Mouse (Mus musculus): ENCODE data around the gene Pla2g2e. TPM values are rescaled to one million over a fixed set of nuclear protein-coding genes. Genes with fewer than 3 reads are reported as not detected.
A peak's percentile ranks its signal among the peaks of the same experiment; 100 is the strongest.

Gene Pla2g2e
- not detected in 2 replicates for polyA plus RNA-seq (2015; fragmentation: Nextera tagmentation; extraction: Ambion mirVana)

- H3K9ac ChIP-seq: no peak within 1 kb of the TSS
- no peak within 1 kb of the TSS for H3K4me2 ChIP-seq (replicated peaks)
- ATAC-seq: peak; percentile 74
- no peaks in the 10 kb centered on the region for H3K9me3 ChIP-seq
- no peaks in the 10 kb centered on the region for H3K36me3 ChIP-seq
- H3K27me3 ChIP-seq (replicated peaks): no peaks in the 10 kb centered on the region
- H3K4me1 ChIP-seq (replicated peaks): 0 out of 2 replicates have a peak, but pooled peaks cover 6% of the 10 kb centered on the region
- no peak within 1 kb of the TSS for H3K4me3 ChIP-seq (replicated peaks)
- H3K27ac ChIP-seq: no peak within 1 kb of the TSS
- WGBS: 60% methylated on average over 4 of the region's 4 CpGs
These were observed at the start of gene Pla2g2e for GRCm38 (mm10) chr4:138877731-138878130. Gene Pla2g2e, plus strand, starts transcription at chr4:138877942.

- 0 out of 2 replicates have a peak, but pooled peaks cover 3% of the 10 kb centered on the region for H3K4me1 ChIP-seq (replicated peaks)
- H3K4me3 ChIP-seq (replicated peaks): no peak overlapping the region
- no peaks in the 10 kb centered on the region for H3K36me3 ChIP-seq
- peaks cover 4% of the 10 kb centered on the region; the same call in 1 of the 2 replicates for H3K9me3 ChIP-seq
- H3K9ac ChIP-seq: no peak overlapping the region
- no peak for ATAC-seq
- H3K4me2 ChIP-seq (replicated peaks): no peak overlapping the region
- no peaks in the 10 kb centered on the region for H3K27me3 ChIP-seq (replicated peaks)
- no peak overlapping the region for H3K27ac ChIP-seq
- WGBS: 79% methylated on average over 6 of the region's 6 CpGs
These were observed 37.9 kb upstream of the Pla2g2e start for GRCm38 (mm10) chr4:138839806-138840205.

GRCm38 (mm10) chr4:138840726-138841125 lies 37.0 kb upstream of the Pla2g2e start:
- H3K27me3 ChIP-seq (replicated peaks): no peaks in the 10 kb centered on the region
- H3K4me1 ChIP-seq (replicated peaks): no peaks in the 10 kb centered on the region
- H3K4me3 ChIP-seq (replicated peaks): no peak overlapping the region
- no peak overlapping the region for H3K9ac ChIP-seq
- WGBS: 87% methylated on average over 8 of the region's 8 CpGs
- H3K9me3 ChIP-seq: peaks cover 4% of the 10 kb centered on the region; the same call in 1 of the 2 replicates
- H3K4me2 ChIP-seq (replicated peaks): no peak overlapping the region
- no peaks in the 10 kb centered on the region for H3K36me3 ChIP-seq
- no peak for ATAC-seq
- no peak overlapping the region for H3K27ac ChIP-seq

GRCm38 (mm10) chr4:138841386-138841785 lies 36.4 kb upstream of the Pla2g2e start:
- ATAC-seq: no peak
- H3K27ac ChIP-seq: no peak overlapping the region
- no peaks in the 10 kb centered on the region for H3K27me3 ChIP-seq (replicated peaks)
- H3K4me2 ChIP-seq (replicated peaks): no peak overlapping the region
- H3K4me3 ChIP-seq (replicated peaks): no peak overlapping the region
- no peaks in the 10 kb centered on the region for H3K4me1 ChIP-seq (replicated peaks)
- peaks cover 4% of the 10 kb centered on the region; the same call in 1 of the 2 replicates for H3K9me3 ChIP-seq
- no peak overlapping the region for H3K9ac ChIP-seq
- H3K36me3 ChIP-seq: no peaks in the 10 kb centered on the region
- WGBS: 64% methylated on average over 7 of the region's 7 CpGs

GRCm38 (mm10) chr4:138851463-138851862 lies 26.3 kb upstream of the Pla2g2e start:
- peak; percentile 49; the same call in 1 of the 2 replicates for ATAC-seq
- Histone ChIP-seq H3K4me1 (replicated peaks) (no peaks in the 10 kb centered on the region), H3K27ac (no peak overlapping the region), H3K27me3 (replicated peaks) (no peaks in the 10 kb centered on the region), H3K9ac (no peak overlapping the region), H3K36me3 (no peaks in the 10 kb centered on the region), H3K4me2 (replicated peaks) (no peak overlapping the region), H3K4me3 (replicated peaks) (no peak overlapping the region), H3K9me3 (no peaks in the 10 kb centered on the region)
- 5% methylated on average over 4 of the region's 4 CpGs for WGBS

GRCm38 (mm10) chr4:138852961-138853360 lies 24.8 kb upstream of the Pla2g2e start:
- Histone ChIP-seq H3K4me3 (replicated peaks) (no peak overlapping the region), H3K4me1 (replicated peaks) (no peaks in the 10 kb centered on the region), H3K27me3 (replicated peaks) (no peaks in the 10 kb centered on the region), H3K9ac (no peak overlapping the region), H3K4me2 (replicated peaks) (no peak overlapping the region), H3K36me3 (no peaks in the 10 kb centered on the region), H3K27ac (no peak overlapping the region), H3K9me3 (no peaks in the 10 kb centered on the region)
- ATAC-seq: no peak
- 64% methylated on average over 6 of the region's 6 CpGs for WGBS

GRCm38 (mm10) chr4:138855092-138855632 lies 22.6 kb upstream of the Pla2g2e start:
- H3K36me3 ChIP-seq: no peaks in the 10 kb centered on the region
- no peaks in the 10 kb centered on the region for H3K27me3 ChIP-seq (replicated peaks)
- no peak overlapping the region for H3K4me2 ChIP-seq (replicated peaks)
- H3K4me1 ChIP-seq (replicated peaks): no peaks in the 10 kb centered on the region
- no peak for ATAC-seq
- no peak overlapping the region for H3K4me3 ChIP-seq (replicated peaks)
- WGBS: 88% methylated on average over 9 of the region's 9 CpGs
- no peak overlapping the region for H3K27ac ChIP-seq
- no peak overlapping the region for H3K9ac ChIP-seq
- H3K9me3 ChIP-seq: no peaks in the 10 kb centered on the region

- H3K9ac ChIP-seq: no peak overlapping the region
- H3K4me2 ChIP-seq (replicated peaks): no peak overlapping the region
- no peaks in the 10 kb centered on the region for H3K36me3 ChIP-seq
- 31% methylated on average over 7 of the region's 7 CpGs for WGBS
- no peaks in the 10 kb centered on the region for H3K4me1 ChIP-seq (replicated peaks)
- peak; percentile 49; the same call in 1 of the 2 replicates for ATAC-seq
- no peaks in the 10 kb centered on the region for H3K9me3 ChIP-seq
- no peak overlapping the region for H3K4me3 ChIP-seq (replicated peaks)
- no peaks in the 10 kb centered on the region for H3K27me3 ChIP-seq (replicated peaks)
- H3K27ac ChIP-seq: no peak overlapping the region
These were observed 21.3 kb upstream of the Pla2g2e start for GRCm38 (mm10) chr4:138856491-138856890.

- Histone ChIP-seq H3K27me3 (replicated peaks) (no peaks in the 10 kb centered on the region), H3K4me2 (replicated peaks) (no peak overlapping the region), H3K36me3 (no peaks in the 10 kb centered on the region), H3K4me1 (replicated peaks) (no peaks in the 10 kb centered on the region), H3K9me3 (no peaks in the 10 kb centered on the region), H3K4me3 (replicated peaks) (no peak overlapping the region), H3K27ac (no peak overlapping the region), H3K9ac (no peak overlapping the region)
- ATAC-seq: no peak
- 85% methylated on average over 10 of the region's 10 CpGs for WGBS
These were observed 20.2 kb upstream of the Pla2g2e start for GRCm38 (mm10) chr4:138857576-138857975.

GRCm38 (mm10) chr4:138858446-138858845 lies 19.3 kb upstream of the Pla2g2e start:
- H3K4me1 ChIP-seq (replicated peaks): no peaks in the 10 kb centered on the region
- 81% methylated on average over 15 of the region's 15 CpGs for WGBS
- no peak for ATAC-seq
- no peak overlapping the region for H3K27ac ChIP-seq
- H3K9me3 ChIP-seq: no peaks in the 10 kb centered on the region
- no peak overlapping the region for H3K4me3 ChIP-seq (replicated peaks)
- H3K9ac ChIP-seq: no peak overlapping the region
- no peaks in the 10 kb centered on the region for H3K36me3 ChIP-seq
- no peaks in the 10 kb centered on the region for H3K27me3 ChIP-seq (replicated peaks)
- H3K4me2 ChIP-seq (replicated peaks): no peak overlapping the region

GRCm38 (mm10) chr4:138859245-138859644 lies 18.5 kb upstream of the Pla2g2e start:
- H3K27me3 ChIP-seq (replicated peaks): no peaks in the 10 kb centered on the region
- H3K4me2 ChIP-seq (replicated peaks): peak overlapping the region; percentile 48
- no peak overlapping the region for H3K27ac ChIP-seq
- peak overlapping the region; percentile 14; the same call in 1 of the 2 replicates for H3K4me3 ChIP-seq (replicated peaks)
- no peak for ATAC-seq
- H3K9ac ChIP-seq: no peak overlapping the region
- WGBS: 31% methylated on average over 9 of the region's 9 CpGs
- no peaks in the 10 kb centered on the region for H3K4me1 ChIP-seq (replicated peaks)
- H3K9me3 ChIP-seq: no peaks in the 10 kb centered on the region
- H3K36me3 ChIP-seq: no peaks in the 10 kb centered on the region

GRCm38 (mm10) chr4:138859728-138860127 lies 18.0 kb upstream of the Pla2g2e start:
- H3K4me3 ChIP-seq (replicated peaks): peak overlapping the region; percentile 14; the same call in 1 of the 2 replicates
- H3K9me3 ChIP-seq: no peaks in the 10 kb centered on the region
- no peaks in the 10 kb centered on the region for H3K27me3 ChIP-seq (replicated peaks)
- peak; percentile 77 for ATAC-seq
- WGBS: 6% methylated on average over 13 of the region's 13 CpGs
- peak overlapping the region; percentile 48 for H3K4me2 ChIP-seq (replicated peaks)
- H3K36me3 ChIP-seq: no peaks in the 10 kb centered on the region
- no peaks in the 10 kb centered on the region for H3K4me1 ChIP-seq (replicated peaks)
- H3K27ac ChIP-seq: no peak overlapping the region
- H3K9ac ChIP-seq: no peak overlapping the region

GRCm38 (mm10) chr4:138863344-138863998 lies 14.3 kb upstream of the Pla2g2e start, which contains the start of gene Pla2g5:
Gene Pla2g5, minus strand, starts transcription at chr4:138863482.
- H3K36me3 ChIP-seq: no peaks in the 10 kb centered on the region
- no peaks in the 10 kb centered on the region for H3K4me1 ChIP-seq (replicated peaks)
- no peak within 1 kb of the TSS for H3K4me3 ChIP-seq (replicated peaks)
- H3K27ac ChIP-seq: no peak within 1 kb of the TSS
- 69% methylated on average over 10 of the region's 10 CpGs for WGBS
- H3K4me2 ChIP-seq (replicated peaks): no peak within 1 kb of the TSS
- H3K27me3 ChIP-seq (replicated peaks): no peaks in the 10 kb centered on the region
- no peak for ATAC-seq
- H3K9ac ChIP-seq: no peak within 1 kb of the TSS
- H3K9me3 ChIP-seq: no peaks in the 10 kb centered on the region
